Mouse (Mus musculus) central nervous system, embryonic 14 days (tissue): ENCODE data around the gene Shisal2b. TPM values are rescaled to one million over a fixed set of nuclear protein-coding genes. Genes with fewer than 3 reads are reported as not detected.

Source experiments
- polyA plus RNA-seq: library from polyadenylated mRNA; depleted of rRNA; stranded (reverse); fragments of >200 nt; gene quantifications from 2 replicates; pipeline ENCODE4 v1.2.3, GENCODE M21; 2012; rRNA removed

Gene Shisal2b
- 0.50 and 0.88 TPM in 2 replicates for polyA plus RNA-seq

DNA sequence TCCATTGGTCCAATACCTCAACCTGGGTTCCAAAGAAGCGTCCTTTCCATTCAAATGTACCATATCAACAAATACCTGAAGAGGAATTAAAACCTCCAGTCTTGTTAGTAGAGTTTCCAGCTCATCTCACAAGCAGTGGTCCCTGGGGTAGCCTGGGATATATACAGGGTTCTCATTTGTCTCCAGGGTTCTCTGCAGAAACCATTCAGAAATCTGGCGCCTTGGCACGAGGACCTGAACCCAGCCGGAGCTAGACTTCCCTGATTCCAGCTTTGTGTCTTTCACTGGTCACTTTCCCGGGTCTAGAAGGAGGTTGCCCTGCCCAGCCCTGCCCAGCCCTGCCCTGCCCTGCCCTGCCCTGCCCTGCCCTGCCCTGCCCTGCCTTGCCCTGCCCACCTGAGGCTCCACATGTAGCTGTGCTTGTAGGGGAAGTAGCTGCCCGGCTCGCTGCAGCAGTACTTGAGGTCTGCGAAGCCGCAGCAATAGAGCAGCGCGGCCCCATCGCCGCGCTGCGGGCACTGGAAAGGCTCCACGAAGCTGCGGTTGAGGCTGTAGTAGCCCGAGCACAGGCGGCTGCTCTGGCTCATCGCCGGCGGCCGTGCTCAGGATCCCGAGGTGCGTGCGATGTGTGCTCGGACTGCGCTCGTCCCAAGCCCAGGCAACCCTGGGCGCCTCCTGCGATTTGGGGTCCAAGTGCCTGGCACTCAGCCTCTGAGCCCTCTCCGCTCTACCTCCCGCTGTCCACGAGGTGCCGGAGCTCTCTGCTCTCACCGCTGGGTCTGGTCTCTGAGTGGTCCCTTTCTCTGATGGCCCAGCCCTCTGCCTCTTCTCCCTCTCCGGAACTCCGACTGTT is at the start of gene Shisal2b:
Gene Shisal2b (minus strand): TSS at position 767 of the 853 bp plus-strand sequence.

GRCm38 (mm10) chr13:104816635-104817571 is 46.8 kb downstream of the Shisal2b start, which contains the start of gene Cwc27:
Cwc27 (minus strand) TSS chr13:104817142.

Other genes with a start within 250 kb of the Shisal2b start
- gene Srek1ip1, start 71.4 kb downstream of the Shisal2b start, polyA plus RNA-seq, result 19.6 and 20.1 TPM in 2 replicates
- gene Cwc27, start 46.8 kb downstream of the Shisal2b start, polyA plus RNA-seq, result 16.8 and 18.8 TPM in 2 replicates
- 3.7 and 5.2 TPM in 2 replicates for gene Rgs7bp, start 191.0 kb upstream of the Shisal2b start, polyA plus RNA-seq
- not detected in 2 replicates for gene 4933425L06Rik, start 218.2 kb upstream of the Shisal2b start, polyA plus RNA-seq